Mouse (Mus musculus): ENCODE results near the gene Zfp385b. TPM values are rescaled to one million over a fixed set of nuclear protein-coding genes. Genes with fewer than 3 reads are reported as not detected.
A peak's percentile ranks its signal among the peaks of the same experiment; 100 is the strongest.

Zfp385b gene
- polyA plus RNA-seq, 1 experiment from 2014 or later, result 1.7 TPM

GRCm38 (mm10) chr2:77540860-77541259 is 278.6 kb downstream of the Zfp385b start:
- Histone ChIP-seq H3K27ac (ENCODE audit: low read depth, low read length) (no peak overlapping the region), H3K27me3 (ENCODE audit: control insufficient read depth, insufficient read depth, low read length) (no peaks in the 10 kb centered on the region), H3K4me3 (ENCODE audit: low read depth, low read length) (no peak overlapping the region), H3K36me3 (ENCODE audit: control insufficient read depth, insufficient read depth, low read length) (no peaks in the 10 kb centered on the region), H3K9me3 (ENCODE audit: control insufficient read depth, low read length) (no peaks in the 10 kb centered on the region), H3K9ac (ENCODE audit: low read length) (no peak overlapping the region), H3K4me1 (ENCODE audit: control insufficient read depth, insufficient read depth, low read length) (no peaks in the 10 kb centered on the region), H3K4me2 (no peak overlapping the region)
- 92% methylated on average over 3 of the region's 3 CpGs for WGBS
- DNase-seq (ENCODE audit: low spot score, missing footprints) (no peak), ATAC-seq (ENCODE audit: low FRiP score) (no peak)

- H3K4me1 ChIP-seq (ENCODE audit: control insufficient read depth, insufficient read depth, low read length), result no peaks in the 10 kb centered on the region
- H3K4me3 ChIP-seq (ENCODE audit: low read depth, low read length), result no peak overlapping the region
- no peak overlapping the region for H3K4me2 ChIP-seq
- no peaks in the 10 kb centered on the region for H3K36me3 ChIP-seq (ENCODE audit: control insufficient read depth, insufficient read depth, low read length)
- WGBS, result 90% methylated on average over 3 of the region's 3 CpGs
- DNase-seq (ENCODE audit: low spot score, missing footprints) (no peak), ATAC-seq (ENCODE audit: low FRiP score) (no peak)
- H3K27ac ChIP-seq (ENCODE audit: low read depth, low read length), result no peak overlapping the region
- no peak overlapping the region for H3K9ac ChIP-seq (ENCODE audit: low read length)
- no peaks in the 10 kb centered on the region for H3K9me3 ChIP-seq (ENCODE audit: control insufficient read depth, low read length)
- H3K27me3 ChIP-seq (ENCODE audit: control insufficient read depth, insufficient read depth, low read length), result no peaks in the 10 kb centered on the region
These were observed 282.9 kb downstream of the Zfp385b start for GRCm38 (mm10) chr2:77536556-77536955.

GRCm38 (mm10) chr2:77528079-77528752 is 291.2 kb downstream of the Zfp385b start:
- ATAC-seq (ENCODE audit: low FRiP score) (no peak), DNase-seq (ENCODE audit: low spot score, missing footprints) (no peak)
- H3K9me3 ChIP-seq (ENCODE audit: control insufficient read depth, low read length), result no peaks in the 10 kb centered on the region
- no peak overlapping the region for H3K27ac ChIP-seq (ENCODE audit: low read depth, low read length)
- H3K4me1 ChIP-seq (ENCODE audit: control insufficient read depth, insufficient read depth, low read length), result no peaks in the 10 kb centered on the region
- H3K36me3 ChIP-seq (ENCODE audit: control insufficient read depth, insufficient read depth, low read length), result no peaks in the 10 kb centered on the region
- H3K4me2 ChIP-seq, result no peak overlapping the region
- no peak overlapping the region for H3K4me3 ChIP-seq (ENCODE audit: low read depth, low read length)
- WGBS, result 85% methylated on average over 7 of the region's 7 CpGs
- H3K9ac ChIP-seq (ENCODE audit: low read length), result no peak overlapping the region
- no peaks in the 10 kb centered on the region for H3K27me3 ChIP-seq (ENCODE audit: control insufficient read depth, insufficient read depth, low read length)

- Histone ChIP-seq H3K4me2 (no peak overlapping the region), H3K36me3 (ENCODE audit: control insufficient read depth, insufficient read depth, low read length) (no peaks in the 10 kb centered on the region), H3K27me3 (ENCODE audit: control insufficient read depth, insufficient read depth, low read length) (no peaks in the 10 kb centered on the region), H3K4me3 (ENCODE audit: low read depth, low read length) (no peak overlapping the region), H3K9ac (ENCODE audit: low read length) (no peak overlapping the region), H3K9me3 (ENCODE audit: control insufficient read depth, low read length) (no peaks in the 10 kb centered on the region), H3K27ac (ENCODE audit: low read depth, low read length) (no peak overlapping the region), H3K4me1 (ENCODE audit: control insufficient read depth, insufficient read depth, low read length) (no peaks in the 10 kb centered on the region)
- 69% methylated on average over 6 of the region's 6 CpGs for WGBS
- no peak for ATAC-seq (ENCODE audit: low FRiP score)
- no peak for DNase-seq (ENCODE audit: low spot score, missing footprints)
These were observed 291.8 kb downstream of the Zfp385b start for GRCm38 (mm10) chr2:77527616-77528015.

- H3K9ac ChIP-seq (ENCODE audit: low read length), result no peak overlapping the region
These were observed 292.6 kb downstream of the Zfp385b start for GRCm38 (mm10) chr2:77526803-77527202.

GRCm38 (mm10) chr2:77526301-77526700 is 293.1 kb downstream of the Zfp385b start:
- Histone ChIP-seq H3K9ac (ENCODE audit: low read length) (no peak overlapping the region), H3K4me1 (ENCODE audit: control insufficient read depth, insufficient read depth, low read length) (no peaks in the 10 kb centered on the region), H3K27ac (ENCODE audit: low read depth, low read length) (no peak overlapping the region), H3K4me2 (no peak overlapping the region), H3K4me3 (ENCODE audit: low read depth, low read length) (no peak overlapping the region), H3K9me3 (ENCODE audit: control insufficient read depth, low read length) (no peaks in the 10 kb centered on the region), H3K27me3 (ENCODE audit: control insufficient read depth, insufficient read depth, low read length) (no peaks in the 10 kb centered on the region), H3K36me3 (ENCODE audit: control insufficient read depth, insufficient read depth, low read length) (no peaks in the 10 kb centered on the region)
- DNase-seq (ENCODE audit: low spot score, missing footprints), result no peak
- 77% methylated on average over 5 of the region's 5 CpGs for WGBS
- ATAC-seq (ENCODE audit: low FRiP score), result no peak

More at GRCm38 (mm10) chr2:77526803-77527202, 292.6 kb downstream of the Zfp385b start:
- DNase-seq (ENCODE audit: low spot score, missing footprints), result no peak
- Histone ChIP-seq H3K36me3 (ENCODE audit: control insufficient read depth, insufficient read depth, low read length) (no peaks in the 10 kb centered on the region), H3K27me3 (ENCODE audit: control insufficient read depth, insufficient read depth, low read length) (no peaks in the 10 kb centered on the region), H3K4me3 (ENCODE audit: low read depth, low read length) (no peak overlapping the region), H3K4me2 (no peak overlapping the region), H3K9me3 (ENCODE audit: control insufficient read depth, low read length) (no peaks in the 10 kb centered on the region), H3K27ac (ENCODE audit: low read depth, low read length) (no peak overlapping the region), H3K4me1 (ENCODE audit: control insufficient read depth, insufficient read depth, low read length) (no peaks in the 10 kb centered on the region)
- no peak for ATAC-seq (ENCODE audit: low FRiP score)
- 84% methylated on average over 4 of the region's 4 CpGs for WGBS

GRCm38 (mm10) chr2:77522223-77522622 is 297.2 kb downstream of the Zfp385b start:
- H3K4me1 ChIP-seq (ENCODE audit: control insufficient read depth, insufficient read depth, low read length), result no peaks in the 10 kb centered on the region
- no peak for DNase-seq (ENCODE audit: low spot score, missing footprints)
- H3K4me2 ChIP-seq, result no peak overlapping the region
- WGBS, result 74% methylated on average over 4 of the region's 4 CpGs
- H3K27me3 ChIP-seq (ENCODE audit: control insufficient read depth, insufficient read depth, low read length), result no peaks in the 10 kb centered on the region
- no peak for ATAC-seq (ENCODE audit: low FRiP score)
- no peak overlapping the region for H3K27ac ChIP-seq (ENCODE audit: low read depth, low read length)
- no peaks in the 10 kb centered on the region for H3K9me3 ChIP-seq (ENCODE audit: control insufficient read depth, low read length)
- no peak overlapping the region for H3K4me3 ChIP-seq (ENCODE audit: low read depth, low read length)
- no peaks in the 10 kb centered on the region for H3K36me3 ChIP-seq (ENCODE audit: control insufficient read depth, insufficient read depth, low read length)
- no peak overlapping the region for H3K9ac ChIP-seq (ENCODE audit: low read length)

GRCm38 (mm10) chr2:77519341-77519740 is 300.1 kb downstream of the Zfp385b start:
- no peaks in the 10 kb centered on the region for H3K36me3 ChIP-seq (ENCODE audit: control insufficient read depth, insufficient read depth, low read length)
- WGBS, result under 1% methylated on average over 14 of the region's 14 CpGs
- no peaks in the 10 kb centered on the region for H3K27me3 ChIP-seq (ENCODE audit: control insufficient read depth, insufficient read depth, low read length)
- H3K9me3 ChIP-seq (ENCODE audit: control insufficient read depth, low read length), result no peaks in the 10 kb centered on the region
- no peak overlapping the region for H3K27ac ChIP-seq (ENCODE audit: low read depth, low read length)
- peak overlapping the region; percentile 42 for H3K9ac ChIP-seq (ENCODE audit: low read length)
- peak overlapping the region; percentile 68 for H3K4me2 ChIP-seq
- peak; percentile 89 for DNase-seq (ENCODE audit: low spot score, missing footprints)
- peak; percentile 28; the same call in 1 of the 2 replicates for ATAC-seq (ENCODE audit: low FRiP score)
- no peaks in the 10 kb centered on the region for H3K4me1 ChIP-seq (ENCODE audit: control insufficient read depth, insufficient read depth, low read length)
- H3K4me3 ChIP-seq (ENCODE audit: low read depth, low read length), result peak overlapping the region; percentile 33

- H3K27ac ChIP-seq (ENCODE audit: low read depth, low read length), result no peak overlapping the region
- H3K9me3 ChIP-seq (ENCODE audit: control insufficient read depth, low read length), result no peaks in the 10 kb centered on the region
- H3K4me2 ChIP-seq, result peak overlapping the region; percentile 68
- WGBS, result 5% methylated on average over 8 of the region's 8 CpGs
- peak; percentile 86 for DNase-seq (ENCODE audit: low spot score, missing footprints)
- H3K4me3 ChIP-seq (ENCODE audit: low read depth, low read length), result peak overlapping the region; percentile 33; the same call in 1 of the 2 replicates
- H3K36me3 ChIP-seq (ENCODE audit: control insufficient read depth, insufficient read depth, low read length), result no peaks in the 10 kb centered on the region
- H3K4me1 ChIP-seq (ENCODE audit: control insufficient read depth, insufficient read depth, low read length), result no peaks in the 10 kb centered on the region
- H3K9ac ChIP-seq (ENCODE audit: low read length), result no peak overlapping the region
- ATAC-seq (ENCODE audit: low FRiP score), result peak; percentile 41; the same call in 1 of the 2 replicates
- no peaks in the 10 kb centered on the region for H3K27me3 ChIP-seq (ENCODE audit: control insufficient read depth, insufficient read depth, low read length)
These were observed 300.7 kb downstream of the Zfp385b start for GRCm38 (mm10) chr2:77518693-77519092.

All from midbrain, embryonic 11.5 days (tissue).